ENCODE assay signal across 18 mouse cellular contexts in the genomic region with DNA sequence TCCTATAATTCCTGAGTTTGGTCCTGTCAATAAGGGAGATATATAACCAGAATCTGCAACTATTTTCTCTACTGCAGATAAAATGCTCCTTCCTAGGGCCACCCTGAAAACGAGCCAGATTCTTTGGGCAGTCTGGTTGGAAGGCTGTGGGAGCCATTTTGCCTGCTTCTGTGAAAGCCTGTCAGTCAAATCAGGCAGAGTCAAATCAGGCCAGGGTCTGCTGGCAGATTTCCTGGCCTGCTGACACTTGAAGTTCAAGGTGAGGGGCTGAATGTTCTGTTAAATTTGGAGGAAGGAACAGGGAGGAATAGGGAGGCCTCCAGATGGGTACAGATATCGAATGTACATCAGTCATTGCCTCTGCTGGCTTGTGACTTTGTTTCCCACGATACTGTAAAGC.
A peak's percentile ranks its signal among the peaks of the same experiment; 100 is the strongest.
DNase-seq lines count a peak whose midpoint lies in the region; ATAC-seq lines count a peak whose summit lies in the region.
"Had no signal": no experiment of that assay in that cellular context is flagged by ENCODE, and none has a peak within 500 bp of the region (broad histone marks: within the 10 kb centered on the region; RNA-seq: fewer than 3 reads in every experiment).

No protein-coding gene starts in this region.

- no peak for ATAC-seq in frontal cortex, adult (ENCODE audit: low TSS enrichment)
- ATAC-seq: forebrain, embryonic 14.5 days; forebrain, postnatal 0 days; hindbrain, embryonic 16.5 days; intestine, embryonic 15.5 days; Patski had no signal

- DNase-seq in adrenal gland, adult 2 months = peak; percentile 49
- DNase-seq in adrenal gland, postnatal 4 days (ENCODE audit: low spot score in 2 of 2) = no peak
- peak; percentile 13 to 14 for DNase-seq in heart, postnatal 10 days
- no peak for DNase-seq in heart, adult 8-10 months (ENCODE audit: low spot score)
- DNase-seq in adrenal gland, postnatal 10 days = peak; percentile 27
- DNase-seq in adrenal gland, postnatal 25 days = peak; percentile 8
- DNase-seq: B cell, adult 2 months; cerebellum, adult 11-12 months; cerebellum, adult 8-10 months; forebrain, postnatal 0 days; gastrocnemius, postnatal 25 days; kidney, adult 11 months; kidney, adult 8-10 months had no signal

- intact Hi-C loops in heart, postnatal 10 days (cut with DNase I) = no loop called here

Comparison
In these comparisons a context has a peak if more than half of its experiments do, and no peak if none do; other contexts are left out.
1. DNase-seq: peak in adrenal gland, adult 2 months (single experiment), heart, postnatal 10 days (2 of 2), adrenal gland, postnatal 10 days (single experiment) and adrenal gland, postnatal 25 days (single experiment); none in adrenal gland, postnatal 4 days (0 of 2) and heart, adult 8-10 months (single experiment).